Mouse (Mus musculus) heart, postnatal 10 days (tissue): ENCODE results near the gene Gm13090. TPM values are rescaled to one million over a fixed set of nuclear protein-coding genes. Genes with fewer than 3 reads are reported as not detected.

Source experiments
- DNase-seq, 2 experiments: peaks; one replicate each; pipeline ENCODE4 v3.0.0; 2021
- intact Hi-C: fragments of 180-260 bp; cut with DNase I; formaldehyde crosslinking; loops from one replicate; pipeline ENCODE4 v1.15.1; 2025
- total RNA-seq, 2 experiments: library from RNA; stranded (reverse); gene quantifications; 2 replicates each; pipeline ENCODE4 v1.2.3; 2021

The Gm13090 gene
- not detected for total RNA-seq

DNA sequence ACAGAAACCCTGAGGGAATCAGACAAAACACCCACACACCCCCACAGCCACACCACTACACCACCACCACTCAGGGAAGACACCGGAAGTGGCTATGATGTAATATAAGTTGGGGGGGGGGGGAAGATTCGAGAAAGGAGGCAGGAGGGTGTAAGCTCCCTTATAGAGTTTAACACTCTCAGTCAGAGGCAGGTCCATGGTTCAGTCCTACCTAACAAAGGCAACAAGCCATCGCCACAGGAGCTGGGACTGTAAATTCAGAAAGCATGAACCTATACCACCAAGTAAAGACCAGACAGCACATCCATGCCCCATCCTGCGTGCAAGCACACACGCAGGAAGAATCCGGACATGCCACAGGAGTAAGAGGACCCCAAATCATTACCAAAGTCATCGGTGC lies at the start of gene Gm13090:
Gene Gm13090, plus strand, starts transcription at position 301 of the 400 bp plus-strand sequence.
- intact Hi-C loops = no loop called here
- DNase-seq = no peak

DNA sequence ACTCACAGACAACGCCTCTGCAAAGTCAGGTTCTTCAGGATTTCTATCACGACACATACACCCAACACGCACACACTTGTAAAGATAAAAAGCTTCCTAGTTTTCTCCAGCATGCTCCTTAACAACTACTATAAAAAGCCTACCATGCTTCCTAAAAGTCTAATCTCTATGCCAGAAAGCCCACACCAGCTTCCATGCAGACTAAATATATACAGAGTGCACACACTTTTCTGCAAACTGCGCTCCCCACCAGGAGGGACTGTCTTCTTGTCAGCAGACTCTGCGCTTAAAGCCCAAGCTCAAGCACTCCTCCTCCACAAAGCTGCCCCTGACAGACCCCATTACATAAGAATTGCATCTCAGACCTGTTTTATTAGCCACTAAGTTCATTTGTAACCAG lies 47.9 kb upstream of the Gm13090 start:
- intact Hi-C loops = no loop called here

DNA sequence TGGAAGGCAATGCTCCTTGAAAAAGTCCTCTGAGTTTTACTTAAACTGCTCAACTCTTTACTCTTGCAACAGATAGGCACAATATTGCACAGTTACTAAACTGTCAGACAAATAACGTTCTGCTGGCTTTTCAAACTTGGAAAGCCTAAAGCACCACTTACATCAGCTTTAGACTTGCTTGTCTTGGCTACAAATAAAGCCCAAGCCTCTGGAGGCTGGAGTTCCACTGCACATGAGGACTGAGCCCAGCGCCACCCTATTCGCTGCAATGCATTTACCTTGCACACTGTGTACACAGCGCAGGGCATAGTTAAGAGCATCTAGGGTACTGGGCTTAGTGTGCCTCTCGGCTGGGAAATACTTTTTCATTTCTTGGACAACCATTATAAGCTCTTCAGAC lies 46.1 kb upstream of the Gm13090 start:
- intact Hi-C loops = no loop called here
- DNase-seq = peak; percentile 47 to 54

More for the DNA sequence above, 47.9 kb upstream of the Gm13090 start:
- DNase-seq = no peak

DNA sequence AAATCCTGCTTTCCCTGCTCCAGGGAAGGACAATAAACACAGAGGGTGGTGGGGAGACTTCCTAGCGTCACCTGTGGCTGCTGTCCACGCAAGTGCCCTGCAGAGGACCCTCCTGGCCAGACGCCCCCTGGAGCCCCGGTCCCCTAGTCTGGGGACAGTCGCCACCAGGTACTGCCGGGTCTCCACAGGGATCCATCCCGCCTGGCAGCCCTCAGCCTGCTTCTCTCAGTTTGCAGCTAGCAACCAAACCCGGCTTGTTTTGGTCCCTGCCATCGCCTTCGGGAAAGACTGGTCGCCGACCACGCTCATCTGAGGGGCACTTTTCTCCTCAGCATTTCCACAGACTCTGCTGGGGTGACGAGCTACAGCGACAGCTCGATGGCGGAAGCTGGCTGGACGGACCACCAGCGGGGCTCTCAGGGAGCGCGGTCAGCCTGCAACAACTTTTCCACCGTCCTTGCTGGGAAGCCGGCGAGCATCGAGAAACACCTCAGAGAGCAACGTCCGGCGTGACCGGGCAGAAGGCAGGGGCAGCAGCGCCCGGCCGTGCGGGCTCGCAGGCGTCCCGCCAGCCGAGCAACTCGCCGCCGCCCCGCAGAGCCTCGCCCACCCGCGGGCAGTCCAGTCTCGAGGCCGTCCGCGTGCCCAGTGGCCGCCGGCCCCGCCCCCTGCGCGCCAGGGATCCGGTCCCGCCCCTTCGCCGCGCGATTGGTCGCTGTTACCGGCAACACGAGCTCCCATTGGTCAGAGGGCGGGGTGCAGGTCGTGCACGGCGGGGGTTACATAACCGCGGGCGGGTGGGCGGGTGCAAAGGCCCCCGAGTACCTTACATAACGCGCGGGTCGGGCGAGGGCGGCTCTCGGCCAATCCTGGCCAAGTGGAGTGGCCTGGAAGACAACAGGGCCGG lies 45.1 kb upstream of the Gm13090 start, which contains the start of gene Per3:
Gene Per3, minus strand, starts transcription at position 629 of the 907 bp plus-strand sequence.
- intact Hi-C loops = no loop called here
- DNase-seq = peak; percentile 98

DNA sequence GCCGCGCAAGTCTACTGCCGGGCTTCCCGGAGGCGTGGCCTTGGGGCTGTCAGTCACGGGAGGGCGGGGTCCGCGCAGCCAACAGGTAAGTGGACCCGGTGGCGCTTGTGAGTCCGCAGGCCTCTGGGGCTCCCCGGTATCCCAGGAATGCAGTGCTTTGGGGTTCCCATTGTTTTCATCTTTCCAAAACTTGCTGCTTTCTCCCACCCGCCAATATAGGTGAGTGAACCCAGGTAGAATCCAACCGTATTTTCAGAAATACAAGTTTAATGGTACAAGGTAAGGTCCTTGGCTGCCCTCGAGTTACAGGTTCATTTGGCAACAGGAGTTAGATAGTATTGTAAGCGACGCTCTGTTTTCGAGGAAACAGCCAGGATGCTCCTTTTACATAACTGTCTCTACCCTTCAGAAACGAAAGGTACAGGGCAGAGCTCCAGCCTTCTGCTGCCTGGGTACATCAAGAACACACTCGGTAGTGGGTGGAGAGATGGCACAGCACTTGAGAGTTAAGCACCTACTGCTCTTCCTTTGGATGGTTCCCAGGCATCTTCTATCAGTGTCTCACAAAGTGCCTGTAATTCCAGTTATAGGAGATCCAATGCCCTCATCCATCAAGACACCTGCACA lies 44.3 kb upstream of the Gm13090 start:
- intact Hi-C loops = no loop called here
- DNase-seq = no peak

DNA sequence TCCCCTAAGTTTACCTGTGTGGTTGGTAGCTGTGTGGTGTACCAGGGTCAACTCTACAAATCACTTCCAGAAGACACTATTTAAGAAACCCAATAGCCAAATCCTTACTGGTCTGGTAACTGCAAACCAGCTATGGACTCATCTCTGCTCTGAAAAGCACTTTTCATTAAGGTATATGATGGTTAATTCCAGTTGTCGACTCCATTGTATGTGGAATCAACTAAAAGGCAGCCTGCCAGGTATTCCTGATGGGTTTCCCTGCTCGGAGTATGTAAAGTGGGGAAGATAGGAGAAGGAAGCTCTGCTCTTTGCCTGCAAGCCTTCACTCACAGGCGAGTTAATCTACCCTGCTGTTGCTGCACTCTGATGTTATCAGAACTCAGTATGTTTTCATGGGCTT lies 42.8 kb upstream of the Gm13090 start:
- no peak for DNase-seq
- intact Hi-C loops = no loop called here

DNA sequence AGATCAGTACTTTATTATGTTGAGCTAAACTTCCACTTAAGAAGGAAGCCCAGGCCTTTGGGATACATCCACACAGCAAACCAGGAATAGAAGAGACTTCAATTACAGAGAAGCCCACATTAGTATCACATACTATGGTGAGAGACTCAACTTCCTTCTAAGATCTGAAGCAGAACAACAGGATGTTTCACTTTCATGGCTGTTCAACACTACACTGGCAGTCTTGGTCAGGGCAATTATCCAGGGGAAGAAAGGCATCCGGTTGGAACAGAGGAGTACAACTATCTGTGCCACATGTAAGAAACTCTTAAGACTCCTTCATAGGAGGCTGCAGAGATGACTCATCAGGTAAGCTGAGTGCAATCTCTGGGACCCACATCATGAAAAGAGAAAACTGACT lies 38.2 kb upstream of the Gm13090 start:
- intact Hi-C loops = no loop called here
- no peak for DNase-seq

DNA sequence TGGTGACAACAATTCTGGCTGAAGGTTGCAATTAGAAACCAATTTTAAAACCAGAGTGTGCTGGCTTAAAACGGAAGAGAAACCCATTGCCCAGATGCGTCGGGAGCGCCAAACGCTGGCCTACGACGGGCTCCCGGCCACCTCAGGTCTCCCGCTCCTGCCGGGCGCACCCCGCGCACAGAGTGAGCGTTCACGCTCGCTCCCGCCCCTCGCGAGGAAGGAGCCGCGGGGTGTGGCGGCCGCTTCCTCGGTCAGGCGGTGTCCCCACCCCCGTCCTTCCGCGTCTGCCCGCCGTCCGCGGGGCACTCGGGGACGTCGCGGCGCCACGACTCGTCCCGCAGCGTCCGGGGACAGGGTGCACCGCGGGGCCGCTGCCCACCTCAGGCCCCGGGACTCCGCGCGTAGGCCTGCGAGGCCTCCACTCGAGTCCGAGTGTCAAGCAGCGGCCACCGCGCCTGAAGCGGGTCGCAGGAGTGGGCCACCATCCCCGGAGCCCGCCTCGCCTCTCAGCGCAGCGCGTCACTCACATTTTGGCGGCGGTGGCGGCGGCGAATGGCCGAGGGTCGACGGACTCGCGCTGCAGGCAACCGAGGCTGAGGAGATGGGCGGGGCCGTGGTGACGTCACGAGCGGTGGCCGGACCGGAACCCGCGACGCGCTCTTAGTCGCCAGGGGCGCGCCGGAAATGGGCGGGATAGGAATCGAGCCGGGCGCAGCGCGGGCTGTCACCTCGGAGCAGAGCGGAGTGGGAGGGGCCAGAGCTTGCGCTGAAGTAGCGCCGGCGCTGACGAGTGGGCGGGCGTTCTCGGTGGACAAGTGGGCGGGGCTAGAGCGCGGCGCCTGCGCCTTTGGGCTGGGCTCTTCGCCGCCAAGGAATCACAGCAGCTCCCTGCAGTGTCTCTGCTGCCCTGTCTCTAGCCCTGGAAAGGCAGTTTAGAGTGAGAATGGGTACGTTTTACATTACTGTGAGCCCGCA lies 31.7 kb upstream of the Gm13090 start, which contains the start of gene Vamp3:
Gene Vamp3, minus strand, starts transcription at position 617 of the 975 bp plus-strand sequence.
- peak; percentile 99 for DNase-seq

DNA sequence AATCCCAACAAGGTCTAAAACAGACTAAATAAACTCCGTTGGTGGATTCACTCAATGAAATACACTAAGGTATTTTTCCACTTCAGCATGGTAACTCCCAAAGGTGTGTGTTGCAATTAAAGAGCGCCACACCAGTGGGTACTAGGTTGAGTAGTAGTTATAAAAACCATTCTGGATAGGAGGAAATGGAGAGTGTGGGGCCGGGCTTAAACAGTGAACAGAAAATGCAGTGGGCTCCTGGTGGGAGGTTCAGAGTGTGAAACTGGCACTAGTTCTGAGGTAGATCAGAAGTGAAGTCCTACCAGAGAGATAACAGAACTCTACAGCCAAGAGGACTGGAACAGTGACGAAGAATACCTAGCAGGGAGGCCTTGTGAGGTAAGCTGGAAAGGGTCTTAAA lies 30.7 kb upstream of the Gm13090 start:
- intact Hi-C loops = no loop called here
- no peak for DNase-seq

More for the DNA sequence above, 31.7 kb upstream of the Gm13090 start, which contains the start of gene Vamp3:
- intact Hi-C loops = no loop called here

DNA sequence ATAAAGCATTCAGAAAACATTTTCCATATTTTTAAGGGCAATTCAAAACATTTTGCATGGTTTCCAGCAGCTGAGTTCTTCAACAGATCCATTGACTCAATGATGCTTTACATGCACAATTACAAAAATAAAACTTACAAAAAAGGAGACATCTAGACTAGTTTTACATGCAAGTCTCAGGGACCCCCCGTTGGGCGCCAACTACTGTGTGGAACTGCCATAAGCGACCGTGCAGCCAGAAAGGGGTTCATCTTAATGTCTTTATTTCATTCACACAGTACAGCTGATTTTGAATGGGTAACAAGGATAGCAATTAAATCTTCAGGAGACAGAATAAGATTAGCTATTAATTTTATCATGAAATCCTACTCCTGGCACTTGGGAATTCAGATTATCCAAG lies 29.8 kb upstream of the Gm13090 start:
- DNase-seq = no peak
- intact Hi-C loops = no loop called here

DNA sequence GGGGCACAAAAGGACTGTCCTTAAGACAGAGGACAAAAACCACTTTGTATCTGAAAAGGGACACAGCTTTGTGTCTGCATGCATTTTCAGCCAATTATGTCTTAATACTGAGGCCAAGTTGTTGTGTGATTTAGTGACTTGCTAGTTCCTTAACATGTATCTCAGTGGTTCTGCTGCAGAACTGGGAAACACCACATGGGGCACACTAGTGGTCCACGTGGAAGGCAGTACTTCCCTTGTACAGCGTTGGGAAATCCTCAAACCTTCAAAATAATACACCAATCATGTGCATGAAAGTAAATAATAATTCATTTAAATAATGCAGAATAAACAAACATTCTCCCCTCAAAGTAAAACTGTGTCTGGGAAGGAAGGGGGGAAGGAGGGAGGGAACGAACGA lies 20.6 kb upstream of the Gm13090 start:
- intact Hi-C loops = no loop called here
- DNase-seq = no peak

DNA sequence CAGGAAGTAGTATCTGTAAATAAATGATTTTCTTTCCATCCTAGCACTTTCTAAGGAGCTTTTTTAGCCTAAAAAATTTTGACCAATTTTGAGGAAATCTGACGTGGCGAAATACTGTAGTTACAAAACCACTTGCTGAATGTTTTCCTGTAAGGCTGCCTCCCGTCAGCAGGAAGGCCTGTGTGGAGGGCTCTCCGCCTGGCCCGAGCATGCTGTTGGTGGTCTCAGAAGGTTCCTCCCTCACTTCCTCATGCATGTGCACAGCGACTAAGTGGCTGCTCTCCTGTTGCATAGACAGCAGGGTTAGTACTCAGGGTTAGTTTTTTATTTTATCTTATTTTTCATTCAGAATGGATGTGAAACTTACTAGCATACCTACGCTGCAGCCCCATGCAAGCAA lies 18.4 kb upstream of the Gm13090 start:
- no peak for DNase-seq

DNA sequence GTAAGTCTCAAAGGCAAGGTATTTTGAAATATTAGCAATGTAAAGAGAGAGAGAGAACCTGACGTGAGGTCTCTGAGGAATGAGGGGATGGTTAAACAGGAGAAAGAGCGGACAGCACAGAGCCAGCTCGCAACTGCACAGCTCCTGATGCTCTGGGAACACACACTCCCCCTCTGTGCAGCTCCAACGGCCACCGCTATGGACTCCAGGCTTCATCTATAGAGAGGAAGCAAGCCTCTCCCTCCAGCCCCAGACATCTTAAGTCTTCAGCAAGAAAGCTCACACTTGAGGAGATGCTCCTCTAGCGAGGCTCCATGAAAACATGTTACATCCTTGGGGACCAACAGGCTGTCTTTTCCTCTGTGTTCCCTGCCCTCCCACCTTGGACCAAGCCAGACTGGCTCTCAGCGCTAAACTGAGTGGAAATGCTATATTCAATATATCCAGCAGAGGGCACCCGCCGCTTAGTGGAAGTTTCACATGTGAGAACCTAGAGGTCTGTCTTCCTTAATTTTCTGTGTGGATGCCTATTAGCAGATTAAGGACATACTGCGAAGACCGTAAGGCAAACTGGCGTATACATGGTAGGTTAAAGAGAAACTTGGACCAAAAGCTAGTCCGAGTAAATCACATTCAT lies 16.1 kb upstream of the Gm13090 start:
- intact Hi-C loops = loop anchor here (1.0 to 2.0 kb wide), 2 partner anchors 56 to 68 kb away; no protein-coding TSS in a partner anchor

More for the DNA sequence above, 18.4 kb upstream of the Gm13090 start:
- intact Hi-C loops = no loop called here

DNA sequence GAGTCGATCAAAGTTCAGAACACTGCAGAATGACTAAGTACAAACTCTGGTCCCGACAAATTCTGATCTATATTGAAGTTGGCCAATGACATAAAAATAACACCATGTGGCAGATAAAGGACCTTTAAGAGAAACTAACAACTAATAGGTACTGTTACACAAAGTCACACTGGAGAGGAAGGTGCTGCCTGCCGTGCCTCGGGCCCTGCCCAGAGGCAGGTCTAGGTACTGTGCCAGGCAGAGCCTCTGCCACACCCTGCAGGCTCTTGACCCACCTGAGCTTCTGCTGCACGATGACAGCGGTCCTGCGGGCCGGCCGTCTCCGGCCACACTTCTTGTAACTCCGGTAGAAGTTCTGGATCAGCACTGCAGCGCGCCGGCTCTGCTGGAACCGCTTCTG lies 14.6 kb upstream of the Gm13090 start:
- intact Hi-C loops = no loop called here
- no peak for DNase-seq

More for the DNA sequence above, 16.1 kb upstream of the Gm13090 start:
- DNase-seq = peak; percentile 85 to 93

DNA sequence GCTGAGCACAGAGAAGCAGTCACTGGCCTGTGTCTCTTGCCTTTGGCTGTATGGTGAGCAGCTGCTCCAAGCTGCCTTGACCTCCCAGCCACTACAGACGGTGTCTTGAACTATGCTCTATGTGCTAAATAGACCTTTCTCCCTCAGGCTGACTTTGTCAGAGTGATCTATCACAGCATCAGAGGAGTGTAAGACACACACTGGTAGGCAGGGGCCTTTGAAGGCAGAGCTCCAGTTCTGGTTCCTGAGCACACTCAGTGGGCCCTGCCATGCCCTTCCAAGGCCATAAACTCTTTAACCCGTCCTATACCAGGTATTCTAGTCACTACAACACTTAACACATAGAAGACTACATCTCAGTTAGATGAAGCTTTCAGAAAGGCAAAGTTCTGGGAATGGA lies 8.0 kb upstream of the Gm13090 start:
- no peak for DNase-seq
- intact Hi-C loops = no loop called here

DNA sequence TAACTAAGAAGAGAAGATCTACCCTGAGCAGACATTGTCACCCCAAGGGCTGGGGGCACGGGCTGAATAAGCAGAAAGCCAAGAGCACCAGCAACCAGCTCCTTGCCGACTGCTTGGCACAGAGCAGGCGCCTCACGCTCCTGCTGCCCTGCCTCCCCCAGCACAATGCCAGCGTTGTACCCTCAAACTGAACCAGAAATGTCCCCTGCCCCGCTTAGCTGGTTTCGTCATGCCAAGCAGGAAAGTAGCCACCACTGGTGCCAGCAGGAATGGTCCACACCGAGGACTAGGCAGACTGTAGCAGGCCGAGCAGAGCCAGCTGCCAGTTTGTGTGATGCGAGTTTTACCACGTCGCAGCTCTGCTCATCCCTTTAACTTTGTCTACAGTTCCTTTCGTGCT lies 7.4 kb upstream of the Gm13090 start:
- intact Hi-C loops = no loop called here
- DNase-seq = no peak

DNA sequence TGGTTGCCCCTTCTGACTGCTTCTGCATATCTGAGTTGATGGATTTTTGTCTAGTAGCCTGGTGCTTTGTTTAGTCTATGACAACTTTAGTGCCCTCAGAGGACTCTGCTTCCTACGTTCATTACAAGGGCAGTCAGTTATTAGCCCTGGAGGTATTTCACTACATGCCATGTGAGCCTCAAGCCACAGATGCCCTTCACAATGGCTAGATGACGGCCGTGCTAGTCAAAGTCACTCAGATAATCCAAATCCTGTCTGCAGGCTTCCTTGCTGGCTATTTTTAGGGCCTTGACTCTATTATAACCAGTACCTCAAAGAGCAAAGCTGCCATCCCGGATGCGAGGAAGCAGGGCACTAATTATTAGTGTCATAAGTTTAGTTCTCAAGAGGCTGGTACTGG lies 6.3 kb upstream of the Gm13090 start:
- peak; percentile 60 to 75 for DNase-seq
- intact Hi-C loops = no loop called here

DNA sequence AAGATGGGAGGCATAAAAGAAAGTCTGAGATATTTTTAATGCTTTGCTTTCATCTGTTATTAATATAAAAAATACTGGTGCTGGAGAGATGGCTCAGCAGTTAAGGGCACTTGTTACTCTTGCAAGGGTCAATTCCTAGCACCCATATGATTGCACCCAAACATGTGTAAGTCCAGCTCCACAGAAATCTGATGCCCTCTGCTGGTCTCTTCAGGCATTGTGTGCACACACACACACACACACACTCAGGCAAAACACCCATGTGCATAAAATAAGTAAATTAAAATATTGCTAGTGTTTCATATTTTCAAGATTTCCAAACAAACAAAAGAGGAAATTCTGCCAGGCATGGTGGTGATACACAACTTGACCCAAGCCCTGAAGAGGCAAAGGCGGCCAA lies 2.0 kb upstream of the Gm13090 start:
- intact Hi-C loops = no loop called here
- no peak for DNase-seq

DNA sequence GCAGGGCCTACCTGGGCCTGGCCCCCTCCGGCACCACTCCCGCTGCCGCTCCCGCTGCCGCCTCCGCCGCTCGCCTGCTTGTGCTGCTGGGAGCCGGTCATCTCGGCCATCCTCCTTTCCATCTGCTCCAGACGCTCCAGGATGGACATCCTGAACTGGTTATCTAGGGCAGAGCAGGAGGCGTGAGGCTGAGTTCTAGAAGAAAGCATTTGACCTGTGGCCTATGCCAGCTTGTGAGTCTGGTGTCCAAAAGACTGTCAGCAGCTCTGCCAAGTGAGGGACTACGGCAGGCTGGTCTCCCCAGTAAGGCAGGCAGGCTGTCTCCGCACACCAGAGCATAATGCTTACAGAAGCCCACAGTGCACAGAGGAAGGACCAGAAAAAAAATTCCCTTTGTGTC lies 551 bp upstream of the Gm13090 start:
- peak; percentile 49 to 70 for DNase-seq
- intact Hi-C loops = no loop called here

DNA sequence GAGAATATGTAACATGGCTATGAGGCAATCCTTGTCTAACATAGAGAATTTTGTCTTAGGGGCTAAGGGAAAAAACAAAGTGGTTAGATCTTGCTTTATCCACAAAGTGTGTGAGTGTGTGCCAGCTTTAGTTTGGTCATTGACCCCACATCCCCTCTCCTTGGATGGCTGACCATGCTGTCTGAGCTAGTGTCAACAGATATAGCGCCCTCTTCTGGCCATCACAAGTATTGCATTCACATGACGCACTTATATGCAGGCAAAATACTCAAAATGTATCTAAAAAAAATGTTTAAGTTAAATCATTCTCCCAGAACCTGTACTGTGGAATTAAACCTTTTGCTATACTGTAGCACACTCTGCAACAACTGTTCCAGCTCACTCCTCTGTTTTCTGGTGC lies 5.8 kb downstream of the Gm13090 start:
- peak; percentile 55 to 70 for DNase-seq
- intact Hi-C loops = no loop called here
